Mouse (Mus musculus): Measurements from ENCODE around the gene Lrrc4b.

The Lrrc4b gene

DNA sequence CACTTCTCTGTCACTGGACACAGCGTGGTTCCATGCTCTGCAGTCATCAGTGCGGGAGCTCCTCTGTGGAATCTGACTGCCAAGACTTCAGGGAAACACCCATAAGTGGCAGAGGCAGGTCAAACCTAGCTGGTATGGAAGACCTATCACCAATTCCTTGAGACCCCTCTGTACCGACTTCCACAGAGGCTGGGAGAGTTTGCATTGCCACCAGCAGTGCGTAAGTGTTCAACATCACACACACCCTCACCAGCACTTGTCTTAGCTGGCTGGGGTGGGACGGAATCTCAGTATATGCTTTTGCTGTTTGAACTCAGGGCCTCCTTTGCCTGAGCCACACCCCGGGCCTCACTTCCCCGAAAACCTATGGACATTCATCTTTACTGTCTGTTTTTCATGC lies 59.1 kb downstream of the Lrrc4b start:
- DNase-seq: peak in 1 of 2 experiments; percentile 0

DNA sequence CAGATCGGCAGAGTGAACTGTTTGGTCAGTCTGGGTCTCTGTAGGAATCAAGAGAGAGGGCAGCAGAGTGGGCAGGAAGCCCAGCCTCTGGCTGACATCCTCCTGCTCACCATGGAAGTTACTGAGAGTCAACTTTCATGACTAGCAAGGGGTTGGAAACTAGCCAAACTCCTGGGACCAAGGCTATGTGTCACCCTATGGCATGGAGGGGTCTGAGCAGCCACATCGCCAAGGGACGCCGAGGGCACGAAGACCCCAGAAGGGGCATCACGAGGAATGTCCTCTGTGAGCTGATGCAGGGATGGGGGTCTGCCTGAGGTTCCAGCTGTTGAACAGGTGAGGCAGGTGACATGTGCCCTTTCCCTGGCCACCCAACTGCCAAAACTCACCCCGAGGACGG lies 59.7 kb downstream of the Lrrc4b start:
- DNase-seq: peak; percentile 1 to 2

- no peak for DNase-seq
Observed at GRCm38 (mm10) chr7:44490281-44490680, 61.5 kb downstream of the Lrrc4b start.

DNA sequence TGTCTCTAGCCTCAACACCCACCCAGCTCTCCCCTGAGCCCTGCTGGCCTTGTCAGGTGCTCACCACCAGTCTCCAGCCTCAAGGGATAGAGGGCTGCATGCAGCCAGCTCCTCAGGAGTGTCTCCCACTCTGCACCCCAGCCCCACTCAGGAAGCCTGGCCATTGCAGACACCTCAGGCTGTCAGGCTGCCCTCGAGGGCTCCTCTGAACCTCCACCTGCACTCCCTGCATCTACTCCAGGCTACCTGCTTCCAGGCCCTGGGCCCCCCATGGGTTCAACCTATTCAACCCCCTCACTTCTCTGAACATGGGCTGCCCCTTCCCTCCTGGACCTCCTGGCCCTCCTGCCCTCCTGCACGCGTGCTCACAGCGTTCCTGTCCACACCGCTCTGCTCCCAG lies 62.6 kb downstream of the Lrrc4b start:
- no peak for DNase-seq

- DNase-seq: no peak
Observed at GRCm38 (mm10) chr7:44492166-44492826, 63.5 kb downstream of the Lrrc4b start.

- DNase-seq: no peak
Observed at GRCm38 (mm10) chr7:44494681-44495080, 65.9 kb downstream of the Lrrc4b start.

DNA sequence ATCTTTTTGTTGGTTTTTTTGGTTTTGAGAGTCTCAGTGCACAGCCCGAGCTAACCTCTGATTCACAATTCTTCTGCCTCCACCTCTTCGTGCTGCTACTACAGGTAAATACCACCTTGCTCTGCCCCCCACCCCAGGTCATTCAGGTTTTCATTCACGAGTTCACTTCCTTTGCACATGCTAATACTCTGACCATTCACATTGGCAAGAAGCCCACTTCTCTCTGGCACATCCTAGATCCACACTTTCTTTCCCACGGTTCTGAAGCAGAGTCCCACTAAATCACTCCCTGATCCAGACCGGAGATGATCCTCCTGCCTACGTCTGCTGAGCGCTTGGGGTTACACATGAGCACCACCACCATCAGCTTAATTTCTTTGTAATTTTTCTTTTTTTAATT lies 66.3 kb downstream of the Lrrc4b start:
- no peak for DNase-seq

DNA sequence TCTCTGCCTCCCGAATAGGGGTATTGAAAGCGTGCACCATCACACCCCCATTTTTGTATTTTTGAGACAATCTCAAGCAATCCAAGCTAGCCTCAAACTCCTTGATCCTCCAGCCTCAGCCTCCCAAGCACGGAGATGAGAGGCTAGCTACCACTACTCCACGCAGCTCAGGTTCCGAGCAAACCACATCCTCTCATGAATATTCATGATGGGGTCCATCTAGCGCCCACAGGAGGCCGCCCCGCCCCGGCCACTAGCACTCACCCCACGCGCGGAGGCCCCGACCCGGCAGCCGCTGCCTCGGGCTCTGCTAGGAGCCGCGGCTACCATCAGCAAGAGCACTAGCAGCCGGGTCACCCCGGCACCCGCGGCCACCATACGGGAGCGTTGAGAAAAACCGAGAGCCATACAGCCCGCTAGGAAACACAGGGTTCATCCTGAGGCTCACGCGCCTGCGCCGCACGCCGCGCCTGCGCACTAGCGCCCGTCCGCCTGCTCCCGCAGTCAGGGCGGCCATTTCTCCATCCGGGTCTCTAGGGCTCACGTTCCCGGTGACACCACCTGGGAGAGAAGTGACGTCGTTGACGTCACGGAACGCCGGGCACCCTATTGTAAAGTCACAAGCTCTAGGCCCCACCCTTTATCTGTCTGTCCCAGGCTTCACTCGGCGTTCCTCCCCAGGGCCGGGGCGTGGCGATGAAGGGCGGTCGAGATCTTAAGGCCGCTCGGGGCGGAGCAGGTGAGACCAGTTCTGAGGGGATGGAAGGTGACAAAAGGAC lies 67.4 kb downstream of the Lrrc4b start, which contains the start of the genes Emc10 and Fam71e1:
Emc10 (minus strand) TSS at position 538 of the 779 bp plus-strand sequence.
Fam71e1 (plus strand) TSS at position 590 of the 779 bp plus-strand sequence.
- peak; percentile 98 to 99 for DNase-seq

GRCm38 (mm10) chr7:44496771-44497109 lies 67.9 kb downstream of the Lrrc4b start:
- DNase-seq: no peak

- no peak for DNase-seq
Observed at GRCm38 (mm10) chr7:44497361-44498055, 68.7 kb downstream of the Lrrc4b start.

- no peak for DNase-seq
Observed at GRCm38 (mm10) chr7:44498922-44499321, 70.1 kb downstream of the Lrrc4b start.

DNA sequence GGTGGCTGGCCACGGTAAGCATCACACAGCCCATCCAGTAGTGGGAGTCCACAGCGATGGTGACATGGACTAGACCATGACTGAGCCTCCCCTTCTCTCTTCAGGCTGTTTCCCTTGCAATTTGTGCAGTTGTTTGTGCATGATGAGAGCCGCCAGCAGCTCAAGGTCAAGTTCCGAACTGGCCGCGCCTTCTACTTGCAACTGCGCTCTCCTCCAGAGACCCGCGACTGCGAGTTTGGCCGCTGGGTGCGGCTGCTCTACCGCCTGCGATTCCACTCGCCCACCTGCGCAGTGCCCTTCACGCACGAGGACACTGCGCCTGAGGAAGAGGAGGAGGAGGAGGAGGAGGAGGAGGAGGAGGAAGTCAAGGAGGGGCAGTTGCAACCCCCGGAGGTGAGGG lies 71.2 kb downstream of the Lrrc4b start:
- DNase-seq: no peak

- DNase-seq: peak; percentile 83 to 86
Observed at GRCm38 (mm10) chr7:44501563-44502115, 72.8 kb downstream of the Lrrc4b start.

DNA sequence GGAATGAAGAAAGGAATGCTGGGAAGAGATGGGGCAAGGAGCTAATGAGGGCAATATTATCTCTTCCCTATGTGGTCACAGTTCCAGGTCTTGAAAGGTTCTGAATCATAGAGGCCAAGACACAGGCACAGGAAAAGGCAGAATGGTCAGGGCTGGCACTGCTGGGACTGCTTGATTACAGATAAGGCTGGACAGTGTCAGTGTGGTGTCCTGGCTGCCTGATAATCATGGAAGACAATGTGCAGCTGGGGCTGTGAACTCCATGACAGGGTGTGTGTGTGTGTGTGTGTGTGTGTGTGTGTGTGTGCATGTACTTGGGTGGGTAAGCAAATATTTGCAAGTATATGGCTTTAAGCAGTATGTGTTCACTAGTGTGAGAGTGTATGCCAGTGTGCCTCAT lies 78.7 kb downstream of the Lrrc4b start:
- no peak for DNase-seq

All from kidney, postnatal 4 days (tissue).